Mouse (Mus musculus): ENCODE data around the gene Gm5142. TPM values are rescaled to one million over a fixed set of nuclear protein-coding genes. Genes with fewer than 3 reads are reported as not detected.

The Gm5142 gene
- polyA plus RNA-seq (2015; fragmentation: Nextera tagmentation; extraction: Ambion mirVana) = not detected in 2 replicates

DNA sequence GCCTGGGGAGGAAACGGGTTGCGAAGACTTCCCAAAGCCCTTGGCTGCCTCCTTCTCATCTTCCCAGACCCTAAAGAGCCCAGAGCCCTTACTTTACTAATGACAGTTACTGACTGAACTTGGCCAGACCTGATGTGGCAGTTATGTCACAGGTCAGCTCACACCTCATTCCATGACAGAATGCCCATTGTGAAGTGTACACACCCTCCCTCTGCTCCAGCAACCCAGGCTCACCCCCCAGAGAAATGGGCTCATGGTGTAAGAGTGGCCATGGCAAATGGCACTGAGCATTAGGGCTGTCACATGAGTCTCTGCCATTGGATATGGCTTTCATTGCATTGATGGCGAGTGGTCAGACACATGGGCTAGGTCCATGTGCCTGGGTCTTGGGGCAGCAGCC lies at the start of gene Gm5142:
Gene Gm5142, minus strand, starts transcription at position 101 of the 400 bp plus-strand sequence.
- no peaks in the 10 kb centered on the region for H3K4me1 ChIP-seq (replicated peaks)
- ATAC-seq (ENCODE audit: low FRiP score, low read depth) = no peak
- no peak within 1 kb of the TSS for H3K4me3 ChIP-seq
- no peak within 1 kb of the TSS for H3K4me2 ChIP-seq
- no peaks in the 10 kb centered on the region for H3K9me3 ChIP-seq
- no peak within 1 kb of the TSS for H3K9ac ChIP-seq
- WGBS = 93% methylated on average over 3 of the region's 3 CpGs
- H3K27ac ChIP-seq (replicated peaks) = no peak within 1 kb of the TSS
- H3K36me3 ChIP-seq = no peaks in the 10 kb centered on the region
- H3K27me3 ChIP-seq = no peaks in the 10 kb centered on the region

- Histone ChIP-seq H3K4me3 (no peak overlapping the region), H3K9me3 (no peaks in the 10 kb centered on the region), H3K4me1 (replicated peaks) (no peaks in the 10 kb centered on the region), H3K27me3 (no peaks in the 10 kb centered on the region), H3K27ac (replicated peaks) (no peak overlapping the region), H3K9ac (no peak overlapping the region), H3K36me3 (peaks cover 78% of the 10 kb centered on the region), H3K4me2 (no peak overlapping the region)
- WGBS = 97% methylated on average over 11 of the region's 11 CpGs
- no peak for ATAC-seq (ENCODE audit: low FRiP score, low read depth)
Observed at GRCm38 (mm10) chr14:59226240-59226639, 47.7 kb upstream of the Gm5142 start.

DNA sequence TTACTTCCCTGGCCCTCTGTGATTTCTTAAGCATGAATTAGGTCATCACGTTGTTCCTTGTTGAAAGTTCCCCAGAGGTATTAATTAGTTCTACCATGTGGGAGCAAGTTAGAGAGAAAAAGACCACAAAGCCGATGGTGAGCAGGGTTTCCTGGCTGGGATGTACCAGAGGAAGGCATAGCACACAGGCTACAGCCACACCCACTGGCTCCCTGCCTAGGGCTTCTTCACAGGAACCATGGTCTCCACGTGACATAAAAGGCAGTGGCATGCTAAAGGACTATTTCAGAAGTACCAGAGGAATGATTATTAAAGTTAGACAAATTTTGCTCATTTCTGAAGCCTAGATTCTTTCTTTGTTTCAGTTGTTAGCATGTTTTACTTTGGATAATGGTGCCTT lies 40.7 kb upstream of the Gm5142 start:
- Histone ChIP-seq H3K4me2 (no peak overlapping the region), H3K27me3 (no peaks in the 10 kb centered on the region), H3K9me3 (no peaks in the 10 kb centered on the region), H3K9ac (no peak overlapping the region), H3K4me1 (replicated peaks) (no peaks in the 10 kb centered on the region), H3K27ac (replicated peaks) (no peak overlapping the region), H3K4me3 (no peak overlapping the region), H3K36me3 (peaks cover 47% of the 10 kb centered on the region)
- no peak for ATAC-seq (ENCODE audit: low FRiP score, low read depth)
- WGBS = 74% methylated on average over 3 of the region's 3 CpGs

DNA sequence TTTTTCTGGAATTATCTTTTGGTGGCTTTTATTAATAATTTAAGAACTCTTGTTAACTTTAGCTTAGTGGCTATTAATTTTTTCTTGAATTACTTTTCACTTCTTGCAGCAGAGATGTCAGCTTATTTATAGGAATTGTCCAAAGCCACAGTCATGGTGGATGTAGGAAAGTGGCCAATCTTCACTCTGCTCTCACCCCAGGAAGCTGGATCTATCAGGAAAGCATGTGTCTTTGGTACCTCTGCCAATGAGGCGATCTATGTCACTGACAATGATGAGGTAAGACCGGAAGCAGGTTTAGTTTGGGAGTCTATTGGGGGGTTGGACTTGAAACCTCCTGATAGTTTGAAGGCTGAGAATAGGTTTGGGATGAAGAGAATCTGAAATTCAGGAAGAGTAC lies 31.3 kb upstream of the Gm5142 start:
- ATAC-seq (ENCODE audit: low FRiP score, low read depth) = no peak
- 92% methylated on average over 2 of the region's 2 CpGs for WGBS
- H3K4me3 ChIP-seq = no peak overlapping the region
- H3K9me3 ChIP-seq = no peaks in the 10 kb centered on the region
- no peaks in the 10 kb centered on the region for H3K27me3 ChIP-seq
- no peak overlapping the region for H3K27ac ChIP-seq (replicated peaks)
- H3K4me2 ChIP-seq = no peak overlapping the region
- H3K36me3 ChIP-seq = peaks cover 21% of the 10 kb centered on the region; the same call in 1 of the 2 replicates
- H3K4me1 ChIP-seq (replicated peaks) = peaks cover 25% of the 10 kb centered on the region
- H3K9ac ChIP-seq = no peak overlapping the region

GRCm38 (mm10) chr14:59209003-59209402 lies 30.5 kb upstream of the Gm5142 start:
- Histone ChIP-seq H3K27me3 (no peaks in the 10 kb centered on the region), H3K4me2 (no peak overlapping the region), H3K27ac (replicated peaks) (no peak overlapping the region), H3K4me1 (replicated peaks) (peaks cover 33% of the 10 kb centered on the region), H3K9me3 (no peaks in the 10 kb centered on the region), H3K36me3 (peaks cover 18% of the 10 kb centered on the region; the same call in 1 of the 2 replicates), H3K9ac (no peak overlapping the region), H3K4me3 (no peak overlapping the region)
- no peak for ATAC-seq (ENCODE audit: low FRiP score, low read depth)
- WGBS = 94% methylated on average over 7 of the region's 7 CpGs

- Histone ChIP-seq H3K9ac (no peak overlapping the region), H3K36me3 (0 out of 2 replicates have a peak, but pooled peaks cover 4% of the 10 kb centered on the region), H3K27me3 (no peaks in the 10 kb centered on the region), H3K9me3 (no peaks in the 10 kb centered on the region), H3K4me3 (no peak overlapping the region), H3K4me2 (no peak overlapping the region; the same call in 1 of the 2 replicates), H3K27ac (replicated peaks) (no peak overlapping the region), H3K4me1 (replicated peaks) (peaks cover 51% of the 10 kb centered on the region)
- WGBS = 42% methylated on average over 10 of the region's 10 CpGs
- ATAC-seq (ENCODE audit: low FRiP score, low read depth) = no peak
Observed at GRCm38 (mm10) chr14:59205976-59206583, 27.5 kb upstream of the Gm5142 start.

- H3K4me3 ChIP-seq = no peak overlapping the region
- no peaks in the 10 kb centered on the region for H3K27me3 ChIP-seq
- peak overlapping the region; percentile 32; the same call in 1 of the 2 replicates for H3K9ac ChIP-seq
- no peak for ATAC-seq (ENCODE audit: low FRiP score, low read depth)
- no peak overlapping the region for H3K27ac ChIP-seq (replicated peaks)
- H3K4me2 ChIP-seq = peak overlapping the region; percentile 34
- H3K36me3 ChIP-seq = 0 out of 2 replicates have a peak, but pooled peaks cover 4% of the 10 kb centered on the region
- 26% methylated on average over 7 of the region's 7 CpGs for WGBS
- peaks cover 51% of the 10 kb centered on the region for H3K4me1 ChIP-seq (replicated peaks)
- no peaks in the 10 kb centered on the region for H3K9me3 ChIP-seq
Observed at GRCm38 (mm10) chr14:59205461-59205860, 26.9 kb upstream of the Gm5142 start.

GRCm38 (mm10) chr14:59201604-59202215 lies 23.2 kb upstream of the Gm5142 start:
- Histone ChIP-seq H3K27me3 (no peaks in the 10 kb centered on the region), H3K27ac (replicated peaks) (peak overlapping the region; percentile 97), H3K9ac (peak overlapping the region; percentile 92), H3K36me3 (no peaks in the 10 kb centered on the region), H3K4me3 (peak overlapping the region; percentile 88), H3K9me3 (no peaks in the 10 kb centered on the region), H3K4me2 (peak overlapping the region; percentile 84), H3K4me1 (replicated peaks) (peaks cover 43% of the 10 kb centered on the region)
- ATAC-seq (ENCODE audit: low FRiP score, low read depth) = no peak
- WGBS = under 1% methylated on average over 21 of the region's 21 CpGs

DNA sequence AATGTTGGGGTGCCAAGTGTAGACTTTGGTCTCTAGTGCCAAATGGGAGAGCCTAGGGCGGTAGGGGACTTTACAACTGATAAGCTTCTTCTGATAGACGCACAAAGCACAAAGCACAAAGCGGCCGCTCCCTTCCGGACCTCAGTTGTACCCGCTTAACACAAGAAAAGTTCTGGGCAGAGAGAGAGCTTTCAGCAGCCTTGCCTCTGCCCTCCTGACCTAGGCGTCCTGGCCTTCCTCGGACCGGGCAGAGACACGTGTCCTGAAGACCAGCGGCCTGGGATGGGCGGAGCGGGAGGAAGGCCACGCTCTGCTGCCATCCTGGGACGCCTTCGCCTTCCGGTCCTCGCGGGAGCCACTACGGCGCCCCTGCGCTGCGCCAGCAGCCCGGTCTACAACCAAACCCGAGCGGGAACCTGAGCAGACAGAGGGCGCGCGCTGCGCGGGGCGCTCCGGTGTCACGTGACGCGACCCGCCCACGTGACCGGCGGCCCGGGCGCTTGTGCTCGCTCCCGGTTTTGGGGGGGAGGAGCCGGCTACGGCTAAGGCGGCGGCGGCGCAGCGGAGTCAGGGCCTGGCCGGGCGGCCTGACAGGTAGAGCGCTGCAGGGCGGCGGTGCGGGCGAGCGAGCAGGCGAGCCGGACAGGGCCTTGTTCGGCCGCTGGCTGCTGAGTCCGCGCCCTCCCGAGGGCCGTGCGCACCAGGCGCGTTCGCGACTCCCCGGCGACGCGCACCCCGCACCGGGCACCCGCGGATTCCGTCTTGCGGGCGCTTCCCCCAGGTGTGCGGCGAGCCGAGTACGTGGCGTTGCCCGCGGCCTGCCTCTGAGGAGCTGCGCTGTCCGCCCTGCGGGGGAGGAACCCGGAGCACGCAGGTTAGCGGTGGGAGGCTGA lies 22.4 kb upstream of the Gm5142 start, which contains the start of gene Rcbtb1:
Gene Rcbtb1, plus strand, starts transcription at position 499 of the 893 bp plus-strand sequence.
- Histone ChIP-seq H3K9ac (peak within 1 kb of the TSS; percentile 92), H3K27me3 (no peaks in the 10 kb centered on the region), H3K4me1 (replicated peaks) (peaks cover 37% of the 10 kb centered on the region), H3K9me3 (no peaks in the 10 kb centered on the region), H3K27ac (replicated peaks) (peak within 1 kb of the TSS; percentile 97), H3K4me2 (peak within 1 kb of the TSS; percentile 84), H3K4me3 (peak within 1 kb of the TSS; percentile 88), H3K36me3 (no peaks in the 10 kb centered on the region)
- peak; percentile 95 for ATAC-seq (ENCODE audit: low FRiP score, low read depth)
- WGBS = 0% methylated on average over 70 of the region's 96 CpGs

- no peaks in the 10 kb centered on the region for H3K9me3 ChIP-seq
- no peak overlapping the region for H3K27ac ChIP-seq (replicated peaks)
- H3K36me3 ChIP-seq = no peaks in the 10 kb centered on the region
- no peaks in the 10 kb centered on the region for H3K4me1 ChIP-seq (replicated peaks)
- WGBS = 94% methylated on average over 2 of the region's 2 CpGs
- no peak overlapping the region for H3K4me3 ChIP-seq
- no peak overlapping the region for H3K9ac ChIP-seq
- no peak overlapping the region for H3K4me2 ChIP-seq
- no peaks in the 10 kb centered on the region for H3K27me3 ChIP-seq
- no peak for ATAC-seq (ENCODE audit: low FRiP score, low read depth)
Observed at GRCm38 (mm10) chr14:59186121-59186520, 7.6 kb upstream of the Gm5142 start.

DNA sequence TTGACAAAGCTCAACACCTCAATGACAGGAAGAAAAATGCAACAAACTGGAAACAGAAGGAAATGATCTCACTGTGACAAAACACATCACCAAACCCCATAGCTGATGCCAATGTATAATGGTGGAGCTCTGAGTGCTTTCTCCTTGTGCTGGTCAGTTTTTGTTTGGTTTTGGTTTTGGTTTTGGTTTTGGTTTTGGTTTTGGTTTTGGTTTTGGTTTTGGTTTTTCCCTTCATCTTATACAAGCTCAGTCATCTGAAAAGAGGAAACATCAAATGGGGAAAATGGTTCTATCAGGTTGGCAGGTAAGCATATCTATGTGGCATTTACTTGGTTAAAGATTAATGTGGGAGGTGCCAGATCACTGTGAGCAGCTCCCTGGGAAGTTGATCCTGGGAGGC lies 7.0 kb upstream of the Gm5142 start:
- no peaks in the 10 kb centered on the region for H3K9me3 ChIP-seq
- no peak overlapping the region for H3K9ac ChIP-seq
- H3K4me2 ChIP-seq = no peak overlapping the region
- no peak overlapping the region for H3K27ac ChIP-seq (replicated peaks)
- no peaks in the 10 kb centered on the region for H3K4me1 ChIP-seq (replicated peaks)
- H3K36me3 ChIP-seq = no peaks in the 10 kb centered on the region
- no peaks in the 10 kb centered on the region for H3K27me3 ChIP-seq
- ATAC-seq (ENCODE audit: low FRiP score, low read depth) = no peak
- H3K4me3 ChIP-seq = no peak overlapping the region

DNA sequence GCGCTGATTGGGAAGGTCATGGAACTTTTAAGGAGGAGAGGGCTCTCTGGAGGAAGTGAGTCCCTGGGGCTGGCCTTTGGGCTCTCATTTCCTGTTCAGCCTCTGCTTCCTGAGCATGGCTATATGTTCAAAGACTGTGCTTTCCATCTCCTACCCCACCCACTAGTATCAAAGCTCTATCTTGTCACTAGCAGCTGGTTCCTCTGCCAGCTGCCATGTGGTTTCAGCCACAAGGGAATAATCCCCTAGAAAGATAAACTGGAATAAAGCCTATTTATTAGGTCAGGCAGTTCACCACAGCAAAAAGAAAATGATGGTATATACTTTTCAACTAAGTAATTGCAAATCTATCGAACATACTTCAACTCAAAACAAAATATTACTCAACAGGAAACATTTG lies 4.2 kb upstream of the Gm5142 start:
- Histone ChIP-seq H3K4me1 (replicated peaks) (no peaks in the 10 kb centered on the region), H3K4me3 (no peak overlapping the region), H3K36me3 (no peaks in the 10 kb centered on the region), H3K9ac (no peak overlapping the region), H3K27ac (replicated peaks) (no peak overlapping the region), H3K4me2 (no peak overlapping the region), H3K9me3 (no peaks in the 10 kb centered on the region), H3K27me3 (no peaks in the 10 kb centered on the region)
- 97% methylated on average over 2 of the region's 2 CpGs for WGBS
- ATAC-seq (ENCODE audit: low FRiP score, low read depth) = no peak
